Comparison of ENCODE assay signal across 25 mouse cellular contexts in genomic region chr3:39122250-39122649, GRCm38 (mm10).
"Had no signal": no experiment of that assay in that cellular context is flagged by ENCODE, and none has a peak within 500 bp of the region (broad histone marks: within the 10 kb centered on the region; RNA-seq: fewer than 3 reads in every experiment).

No protein-coding gene starts in this region.

- ATAC-seq: forebrain, embryonic 16.5 days; hindbrain, postnatal 0 days; intestine, embryonic 16.5 days had no signal

- H3K27ac ChIP-seq: heart, adult 2 months; heart, embryonic 13.5 days; heart, embryonic 15.5 days; hindbrain, embryonic 13.5 days; hindbrain, embryonic 15.5 days; hindbrain, postnatal 0 days; left cerebral cortex, adult 2 months; limb, embryonic 10.5 days; limb, embryonic 12.5 days; liver, embryonic 13.5 days; liver, embryonic 15.5 days had no signal

- H3K4me2 ChIP-seq: heart, embryonic 11.5 days; heart, embryonic 13.5 days; heart, embryonic 15.5 days; hindbrain, embryonic 13.5 days; hindbrain, embryonic 15.5 days; limb, embryonic 12.5 days; liver, embryonic 11.5 days; liver, embryonic 13.5 days; liver, embryonic 15.5 days had no signal

- H3K9me3 ChIP-seq: heart, embryonic 15.5 days; hindbrain, embryonic 13.5 days; hindbrain, embryonic 15.5 days; limb, embryonic 10.5 days; liver, embryonic 13.5 days; liver, embryonic 15.5 days had no signal

- DNase-seq: gastrocnemius, postnatal 14 days; gastrocnemius, postnatal 36 days; heart, adult 11 months; heart, adult 2 months; heart, postnatal 14 days; heart, postnatal 36 days; kidney, adult 11 months; kidney, adult 2 months; kidney, postnatal 25 days; layer of hippocampus, adult 9-11 months; liver; liver, embryonic 13.5 days had no signal

- H3K4me3 ChIP-seq: heart, adult 2 months; heart, embryonic 13.5 days; heart, embryonic 15.5 days; hindbrain, embryonic 13.5 days; hindbrain, embryonic 15.5 days; left cerebral cortex, adult 2 months; limb, embryonic 10.5 days; limb, embryonic 12.5 days; liver, embryonic 13.5 days; liver, embryonic 15.5 days had no signal

- H3K4me1 ChIP-seq: heart, embryonic 13.5 days; heart, embryonic 15.5 days; hindbrain, embryonic 13.5 days; hindbrain, embryonic 15.5 days; limb, embryonic 10.5 days; limb, embryonic 12.5 days; liver, embryonic 13.5 days; liver, embryonic 15.5 days had no signal

- H3K9ac ChIP-seq: heart, embryonic 13.5 days; heart, embryonic 15.5 days; hindbrain, embryonic 13.5 days; hindbrain, embryonic 15.5 days; limb, embryonic 12.5 days; liver, embryonic 13.5 days; liver, embryonic 15.5 days had no signal

- H3K36me3 ChIP-seq: heart, embryonic 15.5 days; hindbrain, embryonic 13.5 days; hindbrain, embryonic 15.5 days; limb, embryonic 10.5 days; limb, embryonic 12.5 days; liver, embryonic 13.5 days; liver, embryonic 15.5 days had no signal

- H3K27me3 ChIP-seq: heart, embryonic 13.5 days; heart, embryonic 15.5 days; hindbrain, embryonic 13.5 days; hindbrain, embryonic 15.5 days; limb, embryonic 12.5 days; liver, embryonic 13.5 days; liver, embryonic 15.5 days had no signal
